Mouse (Mus musculus) gastrocnemius, postnatal 10 days (tissue): Measurements from ENCODE around the gene Zfand6. TPM values are rescaled to one million over a fixed set of nuclear protein-coding genes. Genes with fewer than 3 reads are reported as not detected.

ENCODE experiments used
- DNase-seq: peaks from one replicate; pipeline ENCODE4 v3.0.0; 2021; ENCODE audit warnings: mixed read lengths
- long read RNA-seq, 2 experiments: library from polyadenylated mRNA; stranded (forward); transcript quantifications; one replicate each; pipeline ENCODE4 v2.0.0; 2021
- total RNA-seq, 2 experiments: library from RNA; stranded (reverse); gene quantifications; 2 replicates each; pipeline ENCODE4 v1.2.3; 2021

The Zfand6 gene
- 10 to 100 TPM; 91.7 to 96.4 TPM for total RNA-seq
- long read RNA-seq, experiment 1, transcript Zfand6-208 (7 exons, 2,955 nt): major isoform, 47 of 99 reads
- long read RNA-seq, experiment 1, transcript Zfand6-202 (7 exons, 1,538 nt): minor isoform, 19 of 99 reads
- long read RNA-seq, experiment 1, partial matches to known transcripts: 2 of 99 reads
- long read RNA-seq, experiment 1, other reads (novel, unspliced or antisense): 23 of 99 reads
- long read RNA-seq, experiment 2, transcript Zfand6-202 (7 exons, 1,538 nt): minor isoform, 21 of 120 reads
- long read RNA-seq, experiment 2, transcript Zfand6-208 (7 exons, 2,955 nt): major isoform, 66 of 120 reads
- long read RNA-seq, experiment 2, partial matches to known transcripts: 1 of 120 reads
- long read RNA-seq, experiment 2, other reads (novel, unspliced or antisense): 27 of 120 reads

DNA sequence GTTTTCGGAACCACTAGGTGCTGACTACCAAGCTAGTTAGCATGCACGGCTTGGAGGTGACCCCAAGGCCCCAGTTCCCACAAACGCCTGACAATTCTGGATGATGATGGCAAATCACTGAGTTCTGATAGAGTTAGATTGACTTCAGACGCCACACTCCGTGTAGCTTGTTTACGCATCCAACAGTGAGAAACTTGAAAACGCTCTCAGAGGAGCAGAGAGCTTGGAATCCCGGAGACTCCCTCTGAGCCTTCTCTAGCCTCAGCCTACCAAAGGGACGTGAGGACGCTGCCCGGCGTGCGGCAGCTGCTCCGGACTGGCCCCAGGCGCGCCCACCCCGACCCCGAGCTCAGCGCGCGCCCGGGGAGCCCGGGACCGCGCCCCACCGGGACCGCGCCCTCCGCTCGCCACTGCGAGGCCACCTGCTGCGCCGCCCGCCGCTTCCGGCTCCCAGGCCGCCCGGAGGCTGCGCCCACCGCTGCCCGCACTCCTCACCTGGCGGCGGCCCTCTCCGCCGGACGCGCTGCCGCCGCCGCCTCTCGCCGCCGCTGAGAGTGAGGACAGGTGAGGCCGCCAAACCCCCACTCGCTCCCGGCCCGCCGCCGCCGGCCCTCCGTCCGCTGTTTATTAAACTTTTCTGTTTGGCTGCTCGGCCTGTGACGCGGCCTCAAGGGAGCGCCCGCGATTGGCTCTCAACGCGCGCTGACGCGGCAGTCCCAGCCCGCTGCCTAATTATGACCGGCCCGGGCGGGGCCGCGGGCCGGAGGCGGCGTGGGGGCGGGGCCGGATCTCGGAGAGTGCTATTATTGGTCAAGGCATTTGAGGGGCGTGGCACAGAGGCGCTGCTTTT lies at the start of gene Zfand6:
Gene Zfand6, minus strand, starts transcription at position 709 of the 850 bp plus-strand sequence.
- peak; percentile 99 for DNase-seq

DNA sequence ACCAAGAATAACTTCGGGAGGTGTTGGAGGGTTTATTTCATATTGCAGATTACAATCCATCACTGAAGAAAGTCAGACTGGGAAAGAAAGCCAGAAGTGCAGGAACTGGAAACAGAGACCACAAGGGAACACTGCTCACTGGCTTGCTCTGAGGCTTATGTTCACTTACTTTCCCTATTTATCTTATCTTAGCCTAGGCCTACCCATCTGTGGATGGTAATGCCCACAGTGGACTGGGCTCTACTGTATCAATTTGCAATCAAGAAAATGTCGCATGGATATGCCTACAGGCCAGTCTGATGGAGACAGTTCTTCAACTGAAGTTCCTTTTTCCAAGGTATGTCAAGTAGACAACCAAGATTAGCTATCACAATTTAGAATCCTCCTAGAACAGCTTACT lies 47.0 kb upstream of the Zfand6 start:
- no peak for DNase-seq

DNA sequence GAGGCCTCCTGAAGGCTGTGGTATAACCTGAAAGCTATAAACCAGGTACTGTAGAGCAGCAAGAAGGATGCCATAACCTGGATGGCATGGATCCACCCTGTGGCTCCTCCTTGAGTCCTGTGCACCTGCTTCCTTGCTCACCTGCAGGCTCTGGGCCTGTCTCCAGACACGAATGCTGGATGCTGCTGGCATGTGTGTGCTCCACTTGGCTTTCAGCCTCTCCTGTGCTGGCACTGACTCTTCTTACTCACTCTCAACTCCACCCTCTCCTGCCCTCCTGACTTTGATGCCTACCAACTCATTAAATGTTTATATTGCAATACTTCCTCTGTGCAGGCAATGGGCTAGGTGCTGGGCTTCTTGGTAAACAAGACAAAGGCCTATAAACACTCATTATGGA lies 43.3 kb upstream of the Zfand6 start:
- no peak for DNase-seq

DNA sequence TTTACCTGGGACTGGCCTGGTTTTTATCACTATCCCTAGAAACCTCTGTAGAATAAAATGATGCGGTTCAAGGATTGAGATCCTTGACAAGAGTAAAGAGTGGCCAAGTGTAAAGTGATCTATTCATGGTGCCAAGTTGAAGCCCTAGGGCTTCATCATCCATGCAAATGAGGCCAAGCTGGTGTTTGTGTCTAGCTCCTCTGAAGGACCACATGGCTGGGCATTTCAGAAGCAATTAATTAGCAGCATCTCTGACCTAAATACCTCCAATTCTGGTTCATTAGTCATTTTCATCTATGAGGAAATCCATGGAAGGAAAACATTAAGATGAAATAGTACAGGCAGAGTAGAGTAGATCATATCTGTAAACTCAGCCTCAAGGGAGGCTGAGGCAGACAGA lies 42.3 kb upstream of the Zfand6 start:
- no peak for DNase-seq

DNA sequence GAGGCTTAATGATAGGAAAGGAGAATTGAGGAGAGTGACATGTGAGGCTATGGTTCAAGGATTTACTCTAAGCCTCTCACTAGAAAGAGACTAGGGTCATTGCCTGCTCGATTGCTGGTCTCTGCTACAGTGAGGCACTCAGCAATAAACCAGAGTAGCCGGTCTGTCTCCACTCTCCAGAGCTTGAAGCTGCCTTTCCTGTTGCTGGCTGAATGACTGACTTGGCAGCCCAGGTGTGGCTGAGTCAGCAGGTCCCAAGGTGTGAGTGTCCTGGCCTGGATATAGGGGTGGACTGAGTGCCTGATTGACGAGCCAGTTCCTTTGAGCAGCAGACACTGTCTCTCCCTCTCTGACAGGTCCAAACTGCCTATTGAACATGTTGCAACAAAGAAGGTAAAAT lies 41.3 kb upstream of the Zfand6 start:
- no peak for DNase-seq

DNA sequence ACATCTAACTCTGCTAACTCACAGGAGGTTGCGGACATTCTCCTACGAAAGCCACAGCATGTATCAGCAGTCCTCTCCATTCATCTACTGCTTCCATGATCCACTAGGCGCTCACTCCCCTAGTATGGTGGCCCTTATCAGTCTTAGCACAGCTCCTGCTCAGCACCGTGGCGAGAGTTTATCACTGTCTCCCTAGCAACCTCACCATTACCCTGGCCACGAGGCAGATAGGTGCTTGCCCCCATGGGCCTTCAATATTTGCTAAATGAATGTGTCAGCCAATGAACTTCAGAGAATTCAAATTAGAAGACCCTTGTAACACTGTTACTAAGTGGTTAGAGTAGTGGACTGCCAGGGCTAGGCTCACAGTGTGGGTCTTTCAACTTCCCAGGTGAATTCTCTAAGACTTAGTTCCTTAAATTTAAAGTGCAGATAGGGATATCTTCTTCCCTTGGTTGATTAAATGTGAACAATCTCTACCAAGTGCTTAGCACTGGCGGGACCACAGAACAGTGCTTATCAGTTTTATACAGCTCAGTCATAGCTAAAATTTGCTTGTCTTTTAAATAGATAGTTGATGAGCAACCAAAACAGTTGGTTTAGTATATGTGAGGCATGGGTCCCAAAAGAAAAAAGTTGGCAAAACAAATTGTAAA lies 33.2 kb upstream of the Zfand6 start:
- DNase-seq: no peak

DNA sequence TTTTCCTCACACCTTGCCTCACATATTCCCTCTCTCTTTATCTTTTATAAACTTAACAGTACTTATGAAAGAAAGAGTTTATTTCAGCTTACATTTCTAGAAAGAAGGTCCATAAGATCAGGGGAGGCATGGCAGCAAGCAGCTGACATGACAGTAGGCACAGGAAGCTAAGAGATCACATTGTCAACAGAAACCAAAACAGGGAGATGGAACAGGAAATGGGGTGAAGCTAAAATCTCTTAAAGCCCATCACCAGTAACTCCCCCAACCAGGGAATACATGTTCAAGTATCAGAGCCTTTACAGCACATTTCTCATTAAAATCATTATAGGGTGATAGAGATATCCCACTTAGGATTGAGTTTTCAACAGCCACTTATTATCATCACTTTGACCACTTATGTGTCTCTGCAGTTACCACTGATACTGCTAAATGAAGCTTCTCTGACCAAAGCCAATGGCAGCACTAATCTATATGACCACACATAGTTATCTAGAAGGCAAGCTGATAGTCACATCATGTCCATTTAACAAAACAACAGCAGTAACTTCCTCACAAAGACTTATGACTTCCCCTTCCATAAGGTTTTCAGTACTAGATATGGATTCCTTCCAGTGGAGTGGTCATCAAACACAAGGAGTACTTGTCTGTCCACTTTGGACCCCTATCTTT lies 20.7 kb upstream of the Zfand6 start:
- no peak for DNase-seq

DNA sequence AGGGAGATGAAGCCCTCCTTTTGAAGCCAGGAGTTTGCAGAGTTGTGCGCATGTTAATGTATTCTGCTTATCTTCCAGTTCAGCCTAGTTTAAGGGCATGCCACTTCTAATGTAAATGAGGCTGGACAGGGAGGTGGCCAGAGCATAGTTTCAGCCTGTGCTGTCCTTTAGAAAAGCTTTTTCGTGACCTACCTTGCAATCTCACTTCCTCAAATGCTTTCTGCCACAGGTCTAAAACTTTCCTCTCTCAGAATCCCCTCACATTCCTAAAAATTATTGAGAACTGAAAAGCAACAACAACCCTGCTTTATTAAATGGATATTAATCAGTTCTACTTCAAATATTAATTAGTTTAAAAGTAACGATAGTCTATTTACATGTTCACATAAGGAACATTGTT lies 17.1 kb upstream of the Zfand6 start:
- no peak for DNase-seq

DNA sequence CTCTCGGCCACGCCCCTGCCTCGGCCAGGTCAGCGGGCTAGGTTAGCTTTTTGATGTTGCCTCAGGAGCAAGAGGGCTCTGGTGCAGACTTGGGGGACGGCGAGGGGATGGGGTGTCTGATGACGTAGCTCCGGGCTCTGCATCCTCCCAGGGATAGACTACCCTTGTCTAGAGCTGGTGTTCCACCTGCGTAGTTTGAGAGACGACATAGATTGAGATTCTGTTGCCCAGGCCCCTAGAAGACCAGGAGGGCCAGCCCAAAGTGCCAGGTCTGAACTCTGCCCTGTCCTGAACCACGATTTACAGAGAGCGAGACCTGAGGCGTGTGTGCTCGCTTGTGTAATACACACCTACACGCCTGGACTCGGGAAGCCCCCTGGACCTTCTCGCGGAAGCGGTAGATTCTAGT lies 346 bp upstream of the Zfand6 start:
- DNase-seq: peak; percentile 3

DNA sequence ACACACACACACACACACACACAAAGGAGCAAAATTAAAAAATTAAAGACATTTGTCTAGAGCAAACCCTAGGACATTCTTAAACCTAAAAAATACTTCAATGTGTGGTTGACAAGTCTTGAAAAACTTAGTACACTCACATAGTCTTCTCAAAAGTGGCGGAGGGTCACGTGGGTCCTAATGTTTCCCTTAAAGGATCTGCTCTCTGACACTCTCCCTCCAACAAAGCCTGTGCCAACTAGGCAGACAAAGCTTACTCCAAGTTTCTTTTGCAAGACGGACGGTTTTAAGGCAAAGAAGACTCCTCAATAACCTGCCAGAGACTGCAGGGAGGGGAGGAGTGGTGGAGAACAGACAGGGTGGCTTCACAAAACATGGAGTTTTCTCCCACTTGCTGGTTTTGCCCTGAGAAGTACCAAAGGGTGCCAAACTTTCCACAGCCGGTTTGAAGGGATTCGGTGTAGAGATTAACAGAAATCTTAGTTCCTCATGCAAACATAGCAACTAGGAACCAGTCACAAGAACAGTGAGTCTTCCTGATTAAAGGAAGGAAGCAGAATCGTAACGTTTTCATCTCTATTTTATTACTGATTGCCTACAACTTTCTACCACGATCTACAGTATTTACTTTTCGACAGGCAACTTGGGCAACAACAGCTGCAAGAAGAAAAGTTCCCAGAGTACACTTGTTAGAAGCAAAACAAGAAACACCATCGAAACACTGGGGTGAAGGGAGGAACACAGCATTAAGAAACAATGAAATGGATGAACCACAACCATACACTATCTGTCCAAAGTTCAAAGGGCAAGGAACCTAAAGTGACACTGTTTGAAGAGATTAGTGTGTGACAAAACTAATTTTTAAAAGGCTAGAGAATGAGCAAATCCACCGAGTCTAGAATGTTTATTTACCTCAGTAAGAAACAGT lies 1.8 kb downstream of the Zfand6 start:
- DNase-seq: no peak

DNA sequence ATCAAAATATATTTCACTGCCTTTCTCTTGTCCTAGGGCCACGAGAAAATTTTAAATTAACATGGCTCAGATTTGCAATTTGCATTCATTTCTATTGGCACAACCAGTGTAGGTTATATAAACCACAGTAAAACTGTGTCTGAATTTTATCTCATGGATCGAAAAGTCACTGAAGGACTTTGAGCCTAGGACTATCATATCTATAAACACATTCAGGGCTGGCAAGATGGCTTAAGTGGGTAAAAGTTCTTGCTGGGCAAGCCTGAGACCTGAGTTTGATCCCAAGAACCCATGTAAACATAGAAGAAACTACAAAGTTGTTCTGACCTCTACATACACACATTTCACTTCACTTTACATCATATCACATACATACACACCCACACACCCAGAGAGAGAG lies 3.4 kb downstream of the Zfand6 start:
- DNase-seq: no peak

DNA sequence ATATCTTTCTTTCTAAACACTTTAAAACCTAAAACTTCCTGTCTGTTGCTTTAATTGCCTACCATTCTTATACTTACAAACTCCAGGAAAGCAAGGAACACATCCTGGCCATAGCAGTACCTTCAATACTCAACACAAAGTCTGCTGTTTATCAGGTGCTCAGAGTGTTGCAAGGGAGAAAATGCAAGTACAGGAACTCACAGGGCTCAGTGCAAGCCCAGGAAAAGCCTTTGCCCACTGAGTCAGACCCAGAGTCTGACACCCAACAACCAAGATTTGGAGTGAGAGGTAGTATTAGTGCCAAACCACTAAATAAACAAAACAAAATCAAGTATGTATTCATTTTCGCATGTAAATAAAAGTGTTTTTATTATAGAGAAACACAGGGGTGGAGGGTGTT lies 5.1 kb downstream of the Zfand6 start:
- DNase-seq: no peak

DNA sequence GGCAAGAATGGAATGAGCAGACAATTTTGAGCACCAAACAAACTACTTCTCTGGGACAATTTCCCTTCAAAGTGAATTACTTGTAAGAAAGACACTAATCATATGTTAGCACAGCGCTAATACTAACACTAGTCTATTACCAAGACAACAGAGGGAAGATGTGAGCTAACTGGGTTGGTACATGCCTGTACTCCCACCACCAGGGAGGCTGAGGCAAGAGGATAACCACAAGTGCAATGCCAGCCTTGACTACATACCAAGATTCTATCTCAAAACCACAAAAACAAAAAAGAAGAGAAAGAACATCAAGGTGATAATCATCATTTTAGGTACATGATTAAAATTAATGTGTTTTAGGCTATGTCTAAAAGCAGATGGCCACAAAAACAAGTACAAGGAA lies 8.2 kb downstream of the Zfand6 start:
- DNase-seq: no peak

DNA sequence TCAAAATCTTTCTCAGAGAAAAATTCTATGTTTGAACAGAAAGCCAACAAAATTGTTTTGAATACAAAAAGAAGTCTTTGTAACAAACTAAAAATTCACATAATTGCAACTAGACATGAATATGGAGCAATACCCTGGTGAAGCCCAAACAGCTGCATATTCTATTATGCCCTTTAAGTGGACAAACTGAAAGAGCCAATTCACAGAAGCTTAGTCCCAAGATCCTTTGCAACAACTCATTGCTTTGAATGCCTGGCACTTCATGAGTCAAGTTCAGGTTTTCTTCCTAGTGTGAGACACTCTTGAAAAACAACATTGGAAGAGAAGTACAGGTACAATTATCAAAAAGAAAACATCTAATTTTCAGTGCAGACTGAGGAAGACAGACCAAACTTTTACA lies 8.8 kb downstream of the Zfand6 start:
- DNase-seq: no peak

DNA sequence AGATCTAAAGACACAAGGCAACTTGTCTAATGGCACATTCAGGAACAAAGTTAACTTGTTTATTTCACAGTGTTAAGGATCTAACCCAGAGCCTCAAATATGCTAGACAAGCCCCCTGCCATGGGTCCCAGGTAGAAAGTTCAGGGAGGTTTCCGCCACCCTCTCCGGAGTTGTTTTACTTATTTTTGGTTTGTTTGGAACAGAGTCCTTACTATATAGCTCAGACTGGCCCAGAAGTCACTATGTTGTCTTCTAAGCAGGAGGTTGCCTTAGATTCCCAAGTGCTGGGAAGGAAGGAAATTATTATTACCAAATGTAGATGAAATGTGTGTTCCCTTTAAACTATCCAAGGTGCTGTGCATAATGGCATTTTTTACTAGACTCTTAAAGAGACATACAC lies 9.7 kb downstream of the Zfand6 start:
- no peak for DNase-seq

DNA sequence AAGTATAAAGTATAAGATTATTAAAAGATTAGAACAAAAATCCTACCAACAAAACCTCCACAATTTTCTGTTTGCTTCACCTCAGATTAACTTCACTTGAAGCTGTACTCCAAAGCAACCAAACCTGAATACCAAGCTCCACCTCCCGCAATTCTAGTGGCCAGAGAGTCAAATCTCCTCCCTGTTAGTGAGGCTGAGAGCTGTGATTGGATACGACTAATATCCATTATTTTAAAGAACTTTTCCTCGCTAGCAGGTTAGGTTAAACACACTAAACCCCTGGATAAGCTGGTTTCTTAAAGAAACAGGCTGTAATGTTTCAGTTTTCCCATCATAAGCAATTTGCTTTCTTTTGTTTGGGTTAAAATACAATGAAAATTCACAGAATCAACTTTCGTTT lies 10.5 kb downstream of the Zfand6 start:
- DNase-seq: peak; percentile 25

DNA sequence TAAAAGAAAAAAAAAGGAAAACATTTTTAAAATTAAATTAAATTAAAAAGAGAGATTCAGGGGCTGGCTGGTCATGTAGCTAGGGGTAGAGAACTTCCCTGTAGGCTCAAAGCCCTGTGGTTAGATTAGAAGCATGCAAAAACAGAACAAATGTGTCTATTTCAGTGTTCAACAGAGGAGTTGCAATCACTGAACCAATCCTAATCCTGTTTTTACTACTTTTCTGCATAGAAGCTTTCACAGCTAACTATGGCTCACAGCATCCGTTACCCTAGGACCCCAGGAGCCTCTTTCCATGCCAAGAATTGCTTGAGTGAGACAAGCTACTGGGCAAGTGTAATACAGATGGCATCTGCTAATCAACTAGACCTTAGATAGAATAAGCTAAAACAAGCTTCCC lies 16.7 kb downstream of the Zfand6 start:
- DNase-seq: no peak

DNA sequence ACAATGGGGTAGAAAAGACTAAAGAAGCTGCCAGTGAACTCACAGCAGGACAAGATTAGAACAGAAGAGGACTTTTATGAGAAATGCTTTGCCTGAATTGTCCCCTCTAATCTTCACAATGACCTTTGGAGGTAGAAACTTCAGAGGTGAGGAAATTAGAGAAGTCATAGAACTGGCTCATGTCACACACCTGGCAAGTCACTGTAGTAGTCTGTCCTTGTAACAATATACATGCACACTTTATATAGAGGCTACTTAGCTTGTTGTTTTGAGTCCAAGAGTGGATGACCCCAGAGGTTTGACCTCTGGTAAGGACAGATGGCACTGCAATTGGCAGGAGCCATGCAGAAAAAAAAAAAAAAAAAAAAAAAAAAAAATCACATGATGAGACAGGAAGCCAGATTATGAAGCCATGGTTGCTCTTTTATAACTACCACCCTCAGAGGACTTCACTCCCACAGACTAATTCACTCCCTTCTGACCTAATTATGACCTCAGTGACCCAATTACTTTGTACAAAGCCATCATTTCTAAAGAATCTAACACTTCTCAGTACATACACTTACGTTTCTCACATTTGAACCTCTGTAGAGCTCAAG lies 20.1 kb downstream of the Zfand6 start:
- DNase-seq: no peak

DNA sequence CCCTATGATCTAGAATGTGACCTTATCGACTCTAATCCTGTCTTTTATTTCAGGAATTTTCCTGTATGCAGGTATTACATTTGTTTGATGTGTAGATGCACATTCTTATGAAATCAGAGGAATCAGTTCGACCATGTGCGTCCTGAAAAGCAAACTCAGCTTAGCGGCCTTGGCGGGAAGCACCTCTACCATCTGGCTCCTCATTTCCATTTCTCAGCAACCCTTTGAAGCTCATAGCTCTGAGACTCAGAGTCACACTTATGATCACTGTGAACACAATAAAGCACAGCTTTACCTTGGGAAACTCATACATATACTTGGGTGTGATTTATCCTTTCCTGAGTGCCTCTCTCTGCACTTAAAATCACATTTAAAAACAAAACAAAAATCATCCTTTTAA lies 21.8 kb downstream of the Zfand6 start:
- no peak for DNase-seq

DNA sequence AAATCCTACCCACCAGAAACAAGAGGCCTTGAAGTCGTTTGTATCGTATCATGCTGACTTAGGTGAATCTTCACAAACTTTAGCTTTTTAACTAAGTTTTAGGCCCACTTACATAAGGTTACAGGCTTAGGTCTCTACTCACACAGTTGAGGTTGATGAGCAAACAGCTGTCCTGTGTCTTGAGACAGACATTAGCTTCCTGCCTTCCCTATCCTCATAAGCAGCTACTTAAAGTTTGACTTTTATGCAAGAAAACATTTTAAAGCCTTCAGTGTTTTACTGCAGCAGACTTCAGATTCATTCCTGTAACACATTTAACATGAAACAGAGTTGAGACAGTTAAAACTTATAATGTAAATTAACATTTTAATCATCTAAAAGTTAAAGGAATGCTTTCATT lies 37.0 kb downstream of the Zfand6 start:
- no peak for DNase-seq

DNA sequence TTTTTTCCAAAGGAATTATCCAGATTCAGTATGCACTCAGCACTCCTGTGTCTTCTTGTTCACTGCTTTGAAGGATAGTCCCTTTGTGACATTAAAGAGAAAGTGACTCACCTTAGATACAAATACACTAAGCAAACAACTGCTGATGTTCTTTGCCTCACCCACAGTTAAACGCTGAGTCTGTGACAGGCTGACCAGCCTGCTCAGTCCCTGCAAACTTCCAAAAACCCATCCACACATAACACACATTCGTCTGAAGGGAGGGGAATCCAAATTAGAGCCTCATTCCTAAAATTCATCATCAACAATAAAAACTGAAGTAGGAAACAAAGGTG lies 37.8 kb downstream of the Zfand6 start:
- DNase-seq: no peak
